Mouse (Mus musculus): ENCODE data around the gene Nlgn2. TPM values are rescaled to one million over a fixed set of nuclear protein-coding genes. Genes with fewer than 3 reads are reported as not detected.
A peak's percentile ranks its signal among the peaks of the same experiment; 100 is the strongest.

Nlgn2 gene
- total and polyA plus RNA-seq, 3 experiments: 0.20 to 1.3 (median 1.1) TPM

DNA sequence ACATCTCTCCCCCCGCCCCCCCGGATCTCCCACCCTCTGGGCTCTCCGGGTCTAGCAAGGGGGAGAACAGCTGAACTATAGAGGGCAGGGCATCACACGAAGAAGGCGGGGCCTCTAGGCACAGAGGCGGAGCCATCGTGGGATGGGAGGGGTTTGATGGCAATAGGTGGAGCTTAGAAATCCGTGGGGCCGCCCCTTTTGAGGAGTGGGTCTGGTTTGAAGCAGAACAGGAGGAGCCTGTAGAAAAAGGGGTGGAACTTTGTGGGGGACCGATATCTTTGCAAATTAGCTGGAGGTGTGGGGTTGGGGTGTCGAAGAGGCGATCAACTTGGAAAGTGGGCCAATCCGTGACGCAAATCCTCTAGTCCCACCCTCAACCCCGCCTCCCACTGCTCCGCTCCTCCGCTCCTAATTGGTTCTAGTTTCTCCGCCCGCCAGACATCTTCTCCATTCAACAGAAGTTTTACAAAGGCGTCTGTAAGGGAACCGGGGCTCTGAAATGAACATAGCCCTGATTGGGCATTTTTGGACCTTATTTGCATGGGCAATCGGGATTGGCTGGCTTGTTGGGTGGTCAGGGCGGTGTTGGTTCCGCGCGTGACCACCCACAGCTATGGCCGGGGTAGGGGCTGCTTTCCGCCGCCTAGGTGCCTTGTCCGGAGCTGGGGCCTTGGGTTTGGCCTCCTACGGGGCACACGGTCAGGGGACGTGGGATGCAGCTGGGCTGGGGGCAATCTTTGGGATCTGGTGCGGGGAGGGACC, 549 bp upstream of the Nlgn2 start, which contains the start of gene Tmem256 (continued):
- TF ChIP-seq ELF1 (IDR thresholded peaks at IDR 0.05; ENCODE audit: low read depth, low read length) (peak; percentile 67), JUND (conservative IDR thresholded peaks at IDR 0.05; ENCODE audit: low read depth, low read length) (no peak; the same call in 1 of the 2 replicates), KAT2A (IDR thresholded peaks at IDR 0.05; ENCODE audit: insufficient replicate concordance, low read length) (peak; percentile 68; the same call in 1 of the 2 replicates), HCFC1 (IDR thresholded peaks at IDR 0.05; ENCODE audit: low read depth, low read length) (peak; percentile 85), ZNF384 (IDR thresholded peaks at IDR 0.05; ENCODE audit: low read depth, low read length) (no peak), PAX5 (IDR thresholded peaks at IDR 0.05; ENCODE audit: low read length) (no peak), ZMIZ1 (IDR thresholded peaks at IDR 0.05; ENCODE audit: low read depth, low read length) (peak; percentile 82), ZKSCAN1 (IDR thresholded peaks at IDR 0.05; ENCODE audit: borderline replicate concordance, low read depth, low read length) (no peak), MYC (IDR thresholded peaks at IDR 0.05; ENCODE audit: low read depth, low read length) (0 out of 2 replicates have a peak, but pooled peaks have one; percentile 38), EP300 (IDR thresholded peaks at IDR 0.05; ENCODE audit: low read length) (0 out of 2 replicates have a peak, but pooled peaks have one; percentile 12), SIN3A (IDR thresholded peaks at IDR 0.05; ENCODE audit: low read length) (peak; percentile 85), IRF4 (IDR thresholded peaks at IDR 0.05; ENCODE audit: low read depth, low read length) (no peak; the same call in 1 of the 2 replicates), MXI1 (IDR thresholded peaks at IDR 0.05; ENCODE audit: low read depth, low read length) (peak; percentile 44; the same call in 1 of the 2 replicates), TBP (conservative IDR thresholded peaks at IDR 0.05; ENCODE audit: low read depth, low read length) (peak; percentile 70), ZC3H11A (IDR thresholded peaks at IDR 0.05; ENCODE audit: low read depth, low read length) (no peak)

DNA sequence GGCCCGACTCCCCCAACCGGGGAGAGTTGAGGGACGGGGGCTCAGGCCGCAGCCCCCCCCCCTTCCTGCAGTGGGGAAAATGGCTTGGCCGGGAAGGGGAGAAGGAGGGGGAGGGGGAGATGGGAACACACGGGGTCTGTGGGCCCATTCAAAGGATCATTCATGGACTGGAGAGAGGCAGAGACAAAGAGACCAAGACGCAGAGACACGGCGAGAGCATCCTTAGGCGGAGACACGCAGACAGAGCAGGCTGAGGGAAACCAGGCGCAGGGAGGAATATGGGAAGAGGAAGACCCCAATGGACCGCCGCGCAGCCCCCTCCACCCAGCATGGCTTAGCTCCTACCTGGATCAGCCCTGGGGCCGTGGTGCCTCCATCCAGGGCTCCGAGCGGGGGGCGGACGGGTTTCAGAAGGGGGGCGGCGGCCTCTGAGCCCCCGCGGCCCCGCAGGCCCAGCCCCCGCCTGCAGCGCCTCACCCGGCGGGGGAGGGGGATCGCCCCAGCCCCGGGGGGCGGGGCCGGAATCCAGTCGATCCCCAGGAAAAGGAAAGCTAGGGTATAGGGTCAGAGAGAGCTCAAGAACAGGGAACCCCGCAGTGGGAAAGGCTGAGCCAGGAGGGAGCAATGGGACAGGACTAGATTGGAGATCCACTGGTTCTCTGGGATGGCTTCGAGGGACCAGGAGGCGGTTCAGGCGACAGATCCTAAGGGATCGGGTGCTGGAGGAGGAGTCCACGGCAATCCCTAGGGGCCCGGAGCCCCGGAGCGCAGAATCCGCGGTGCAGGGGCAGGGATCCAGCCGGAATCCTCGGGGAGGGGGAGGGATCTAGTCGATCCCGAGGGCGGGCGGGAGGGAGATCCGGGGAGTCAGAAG, 644 bp downstream of the Nlgn2 start:
- Histone ChIP-seq H3K27me3 (replicated peaks) (peaks cover 38% of the 10 kb centered on the region), H3K4me1 (ENCODE audit: control insufficient read depth in 1 of 2, insufficient read depth in 2 of 2) (peaks cover 10 to 18% of the 10 kb centered on the region in 2 experiments), H3K27ac (ENCODE audit: insufficient read depth, low read depth) (no peak overlapping the region), H3K36me3 (replicated peaks in 1 of 2; ENCODE audit: control insufficient read depth in 1 of 2, insufficient read depth in 1 of 2, low read length in 1 of 2) (peaks cover 3 to 9% of the 10 kb centered on the region in 2 experiments), H3K4me2 (ENCODE audit: insufficient read depth, low read depth, poor library complexity, severe bottlenecking) (peak overlapping the region; percentile 98), H3K79me2 (replicated peaks; ENCODE audit: control insufficient read depth, extremely low read depth, insufficient read depth, poor library complexity, severe bottlenecking) (no peaks in the 10 kb centered on the region), H3K9me3 (replicated peaks; ENCODE audit: low read length) (no peaks in the 10 kb centered on the region), H3K9ac (ENCODE audit: insufficient read depth, low read depth) (peak overlapping the region; percentile 66), H3K4me3 (replicated peaks in 1 of 3; ENCODE audit: low read depth in 2 of 3, low read length in 2 of 3, poor library complexity in 1 of 3) (peak overlapping the region; percentile 59 to 100 (median 62))
- TF ChIP-seq MXI1 (IDR thresholded peaks at IDR 0.05; ENCODE audit: low read depth, low read length) (no peak), CHD2 (IDR thresholded peaks at IDR 0.05; ENCODE audit: low read length) (peak; percentile 47; the same call in 1 of the 2 replicates)
- dilution Hi-C loops (cut with MboI; ENCODE audit: extremely low pct_ligation_motif_present, extremely low pct_unique_long_range_greater_than_20kb, low sequenced_read_pairs): no loop called here
- DNase-seq (ENCODE audit: extremely low read depth): no peak
- in situ Hi-C loops (cut with MboI; ENCODE audit: low pct_ligation_motif_present, low pct_unique_long_range_greater_than_20kb, low sequenced_read_pairs): no loop called here
